Mouse (Mus musculus): ENCODE data around the gene Dyrk2.

Gene Dyrk2
- long read RNA-seq, experiment 1, partial matches to known transcripts, result 0 of 7 reads
- long read RNA-seq, experiment 1, other reads (novel, unspliced or antisense), result 7 of 7 reads
- long read RNA-seq, experiment 2, partial matches to known transcripts, result 0 of 1 reads
- long read RNA-seq, experiment 2, other reads (novel, unspliced or antisense), result 1 of 1 reads

- intact Hi-C loops (cut with DNase I), result no loop called here
These were observed at the start of gene Dyrk2 for GRCm38 (mm10) chr10:118870201-118870980. Gene Dyrk2, minus strand, starts transcription at chr10:118870209.

- intact Hi-C loops (cut with DNase I), result no loop called here
These were observed 32.6 kb upstream of the Dyrk2 start for GRCm38 (mm10) chr10:118902625-118903024.

- intact Hi-C loops (cut with DNase I), result no loop called here
These were observed 23.6 kb upstream of the Dyrk2 start for GRCm38 (mm10) chr10:118893645-118894044.

GRCm38 (mm10) chr10:118884126-118884525 lies 14.1 kb upstream of the Dyrk2 start:
- intact Hi-C loops (cut with DNase I), result no loop called here

- intact Hi-C loops (cut with DNase I), result no loop called here
These were observed 13.3 kb upstream of the Dyrk2 start for GRCm38 (mm10) chr10:118883317-118883716.

- intact Hi-C loops (cut with DNase I), result no loop called here
These were observed 12.4 kb upstream of the Dyrk2 start for GRCm38 (mm10) chr10:118882258-118882885.

GRCm38 (mm10) chr10:118880776-118881175 lies 10.8 kb upstream of the Dyrk2 start:
- intact Hi-C loops (cut with DNase I), result no loop called here

GRCm38 (mm10) chr10:118872196-118872595 lies 2.2 kb upstream of the Dyrk2 start:
- intact Hi-C loops (cut with DNase I), result no loop called here

- intact Hi-C loops (cut with DNase I), result loop anchor here (2.0 kb wide), 2 partner anchors 195 to 277 kb away; no protein-coding TSS in a partner anchor
These were observed 413 bp downstream of the Dyrk2 start for GRCm38 (mm10) chr10:118869591-118870001.

- intact Hi-C loops (cut with DNase I), result loop anchor here (2.0 kb wide), 2 partner anchors 196 to 276 kb away; no protein-coding TSS in a partner anchor
These were observed 1.1 kb downstream of the Dyrk2 start for GRCm38 (mm10) chr10:118868601-118869590.

- intact Hi-C loops (cut with DNase I), result loop anchor here (2.0 kb wide), 2 partner anchors 197 to 275 kb away; no protein-coding TSS in a partner anchor
These were observed 2.0 kb downstream of the Dyrk2 start for GRCm38 (mm10) chr10:118867896-118868600.

GRCm38 (mm10) chr10:118867304-118867895 lies 2.6 kb downstream of the Dyrk2 start:
- intact Hi-C loops (cut with DNase I), result no loop called here

GRCm38 (mm10) chr10:118864976-118865375 lies 5.0 kb downstream of the Dyrk2 start:
- intact Hi-C loops (cut with DNase I), result no loop called here

GRCm38 (mm10) chr10:118863611-118864010 lies 6.4 kb downstream of the Dyrk2 start:
- intact Hi-C loops (cut with DNase I), result no loop called here

- intact Hi-C loops (cut with DNase I), result no loop called here
These were observed 7.8 kb downstream of the Dyrk2 start for GRCm38 (mm10) chr10:118862233-118862632.

- intact Hi-C loops (cut with DNase I), result no loop called here
These were observed 8.6 kb downstream of the Dyrk2 start for GRCm38 (mm10) chr10:118861234-118862025.

GRCm38 (mm10) chr10:118859655-118860054 lies 10.4 kb downstream of the Dyrk2 start:
- intact Hi-C loops (cut with DNase I), result no loop called here

- intact Hi-C loops (cut with DNase I), result no loop called here
These were observed 15.4 kb downstream of the Dyrk2 start for GRCm38 (mm10) chr10:118854641-118855040.

- intact Hi-C loops (cut with DNase I), result no loop called here
These were observed 17.5 kb downstream of the Dyrk2 start for GRCm38 (mm10) chr10:118852554-118852953.
